24 mouse cellular contexts compared by ENCODE assay signal in genomic region chr8:83616625-83617024, GRCm38 (mm10).
"Had no signal": no experiment of that assay in that cellular context is flagged by ENCODE, and none has a peak within 500 bp of the region (broad histone marks: within the 10 kb centered on the region; RNA-seq: fewer than 3 reads in every experiment).

No protein-coding gene starts in this region.

- ATAC-seq: hindbrain, postnatal 0 days; intestine, embryonic 16.5 days had no signal

- H3K9me3 ChIP-seq: heart, embryonic 10.5 days; heart, embryonic 13.5 days; heart, embryonic 15.5 days; hindbrain, embryonic 13.5 days; hindbrain, embryonic 15.5 days; limb, embryonic 10.5 days; limb, embryonic 12.5 days; liver, embryonic 13.5 days; liver, embryonic 15.5 days had no signal

- H3K27me3 ChIP-seq: heart, embryonic 15.5 days; hindbrain, embryonic 13.5 days; hindbrain, embryonic 15.5 days; limb, embryonic 12.5 days; liver, embryonic 13.5 days; liver, embryonic 15.5 days had no signal

- DNase-seq: gastrocnemius, postnatal 14 days; gastrocnemius, postnatal 36 days; heart, adult 18-20 months; heart, postnatal 14 days; heart, postnatal 36 days; kidney, adult 11 months; kidney, adult 8-10 months; kidney, postnatal 10 days; kidney, postnatal 25 days; kidney, postnatal 4 days; liver; liver, embryonic 13.5 days had no signal

- H3K27ac ChIP-seq: heart, embryonic 10.5 days; heart, embryonic 13.5 days; heart, embryonic 15.5 days; hindbrain, embryonic 13.5 days; hindbrain, embryonic 15.5 days; hindbrain, postnatal 0 days; layer of hippocampus, adult 2 months; limb, embryonic 10.5 days; limb, embryonic 12.5 days; liver, embryonic 13.5 days; liver, embryonic 15.5 days had no signal

- H3K9ac ChIP-seq: heart, embryonic 13.5 days; heart, embryonic 15.5 days; hindbrain, embryonic 13.5 days; hindbrain, embryonic 15.5 days; limb, embryonic 12.5 days; liver, embryonic 13.5 days; liver, embryonic 15.5 days had no signal

- H3K4me1 ChIP-seq: heart, embryonic 10.5 days; heart, embryonic 13.5 days; heart, embryonic 15.5 days; hindbrain, embryonic 13.5 days; limb, embryonic 12.5 days had no signal

- H3K4me2 ChIP-seq: heart, embryonic 13.5 days; heart, embryonic 15.5 days; hindbrain, embryonic 13.5 days; hindbrain, embryonic 15.5 days; limb, embryonic 12.5 days; liver, embryonic 11.5 days; liver, embryonic 13.5 days; liver, embryonic 15.5 days had no signal

- H3K4me3 ChIP-seq: heart, embryonic 10.5 days; heart, embryonic 13.5 days; heart, embryonic 15.5 days; hindbrain, embryonic 13.5 days; hindbrain, embryonic 15.5 days; layer of hippocampus, adult 2 months; limb, embryonic 10.5 days; limb, embryonic 12.5 days; liver, embryonic 13.5 days; liver, embryonic 15.5 days had no signal
